Mouse (Mus musculus): ENCODE results near the gene Nrp2.

Gene Nrp2

GRCm38 (mm10) chr1:62782573-62782972 lies 79.5 kb downstream of the Nrp2 start:
- no peak for DNase-seq (ENCODE audit: low read depth, low spot score)

DNA sequence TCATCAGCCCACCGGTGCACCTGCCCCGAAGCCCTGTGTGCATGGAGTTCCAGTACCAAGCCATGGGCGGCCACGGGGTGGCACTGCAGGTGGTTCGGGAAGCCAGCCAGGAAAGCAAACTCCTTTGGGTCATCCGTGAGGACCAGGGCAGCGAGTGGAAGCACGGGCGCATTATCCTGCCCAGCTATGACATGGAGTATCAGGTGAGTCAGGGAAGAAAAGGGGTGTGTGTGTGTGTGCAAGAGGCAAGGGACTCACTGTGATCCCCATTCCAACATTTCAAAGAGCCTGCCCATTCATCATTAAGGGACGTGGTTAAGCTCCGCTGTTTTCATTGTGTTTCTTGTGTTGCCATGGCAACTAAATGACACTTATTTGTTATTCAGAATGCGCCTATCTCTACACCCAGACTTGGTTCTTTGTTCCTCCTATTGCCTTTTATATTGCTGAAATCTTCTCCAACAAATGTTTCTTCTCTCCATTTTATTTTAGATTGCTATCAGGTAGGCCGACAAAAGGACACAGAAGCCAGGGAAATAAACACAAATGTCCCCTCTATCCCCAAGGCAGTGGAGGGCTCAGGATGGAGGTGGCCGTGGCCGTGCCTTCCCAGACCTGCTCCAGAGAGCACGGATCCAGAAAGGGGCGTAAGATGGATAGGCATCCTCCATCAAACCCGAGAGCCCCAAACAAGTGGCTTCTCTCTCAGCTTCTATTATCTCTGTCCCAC lies 80.4 kb downstream of the Nrp2 start:
- DNase-seq (ENCODE audit: low read depth, low spot score): no peak

- DNase-seq (ENCODE audit: low read depth, low spot score): no peak
Measured at GRCm38 (mm10) chr1:62784084-62784392, 81.0 kb downstream of the Nrp2 start.

GRCm38 (mm10) chr1:62786255-62786654 lies 83.2 kb downstream of the Nrp2 start:
- no peak for DNase-seq (ENCODE audit: low read depth, low spot score)

- DNase-seq (ENCODE audit: low read depth, low spot score): no peak
Measured at GRCm38 (mm10) chr1:62787546-62787945, 84.5 kb downstream of the Nrp2 start.

GRCm38 (mm10) chr1:62794223-62794895 lies 91.3 kb downstream of the Nrp2 start:
- DNase-seq (ENCODE audit: low read depth, low spot score): no peak

- DNase-seq (ENCODE audit: low read depth, low spot score): no peak
Measured at GRCm38 (mm10) chr1:62794896-62795255, 91.8 kb downstream of the Nrp2 start.

- no peak for DNase-seq (ENCODE audit: low read depth, low spot score)
Measured at GRCm38 (mm10) chr1:62795307-62796037, 92.4 kb downstream of the Nrp2 start.

GRCm38 (mm10) chr1:62796038-62796647 lies 93.1 kb downstream of the Nrp2 start:
- no peak for DNase-seq (ENCODE audit: low read depth, low spot score)

GRCm38 (mm10) chr1:62799427-62799826 lies 96.3 kb downstream of the Nrp2 start:
- DNase-seq (ENCODE audit: low read depth, low spot score): no peak

GRCm38 (mm10) chr1:62800351-62800750 lies 97.3 kb downstream of the Nrp2 start:
- no peak for DNase-seq (ENCODE audit: low read depth, low spot score)

- no peak for DNase-seq (ENCODE audit: low read depth, low spot score)
Measured at GRCm38 (mm10) chr1:62801429-62801828, 98.3 kb downstream of the Nrp2 start.

DNA sequence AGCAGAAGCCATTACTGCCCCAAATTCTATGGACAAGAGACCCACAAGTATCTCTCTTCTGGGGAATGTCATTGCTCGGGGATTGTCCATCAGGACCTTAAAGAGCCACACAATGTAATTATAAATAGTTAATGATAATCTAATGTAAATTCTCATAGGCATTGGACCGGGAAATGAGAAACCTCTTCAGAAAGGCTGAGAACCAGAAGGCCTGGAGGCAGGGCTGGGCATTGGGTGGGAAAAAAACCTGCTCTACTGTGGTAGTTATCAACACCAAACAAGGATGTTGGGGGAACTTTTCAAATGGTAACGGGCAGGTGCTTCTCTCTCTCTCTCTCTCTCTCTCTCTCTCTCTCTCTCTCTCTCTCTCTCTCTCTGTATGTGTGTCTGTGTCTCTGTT lies 98.8 kb downstream of the Nrp2 start:
- DNase-seq (ENCODE audit: low read depth, low spot score): no peak

- DNase-seq (ENCODE audit: low read depth, low spot score): no peak
Measured at GRCm38 (mm10) chr1:62803544-62803943, 100.5 kb downstream of the Nrp2 start.

- no peak for DNase-seq (ENCODE audit: low read depth, low spot score)
Measured at GRCm38 (mm10) chr1:62806014-62806413, 102.9 kb downstream of the Nrp2 start.

DNA sequence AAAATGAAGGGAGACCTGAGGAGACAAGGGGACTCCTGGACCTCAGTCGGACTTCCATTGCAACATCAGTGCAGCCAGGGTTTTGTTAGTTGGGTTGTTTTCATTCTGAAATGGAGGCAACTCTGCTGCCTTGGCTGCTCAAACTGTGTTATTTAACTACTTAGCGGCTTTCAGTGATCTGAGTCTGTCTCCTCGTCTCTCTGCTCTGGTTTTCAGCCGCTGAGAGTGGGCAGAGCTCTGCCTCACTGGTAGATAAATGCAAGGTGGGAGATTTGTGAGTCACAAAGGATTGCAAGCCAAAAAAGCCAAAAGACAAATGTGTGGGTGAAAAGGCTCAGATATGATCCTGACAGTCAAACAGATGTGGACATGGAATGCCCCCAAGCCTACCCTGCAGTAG lies 105.3 kb downstream of the Nrp2 start:
- DNase-seq (ENCODE audit: low read depth, low spot score): no peak

DNA sequence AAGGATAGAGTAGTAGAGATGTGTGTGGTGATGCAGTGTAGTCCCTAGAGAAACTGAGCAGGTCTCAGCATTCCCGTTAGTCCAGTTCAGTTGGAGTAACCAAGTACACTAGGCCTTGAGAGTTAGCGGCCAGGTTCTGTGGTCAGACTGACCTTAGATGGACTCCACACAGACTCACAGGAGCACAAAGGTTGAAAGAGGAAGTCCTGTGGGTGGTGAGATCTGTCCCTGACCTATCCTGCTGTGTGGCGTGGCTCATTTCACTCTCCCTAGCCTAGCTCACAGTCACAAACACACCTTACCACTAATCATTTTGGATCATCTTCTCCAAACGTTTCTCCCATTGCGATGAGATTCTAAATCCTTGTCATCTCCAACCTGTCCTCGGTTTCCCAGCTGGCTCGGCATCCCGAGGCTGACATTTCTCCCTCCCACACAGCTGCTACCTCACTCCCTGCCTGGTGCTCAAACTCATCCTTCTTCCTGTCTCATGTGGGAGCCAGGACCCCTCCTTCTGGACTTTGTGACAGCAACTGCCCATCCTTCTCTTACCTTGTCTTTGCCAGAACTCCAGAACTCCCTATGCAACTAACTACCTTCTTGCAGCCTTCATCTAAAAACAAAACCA lies 106.6 kb downstream of the Nrp2 start:
- DNase-seq (ENCODE audit: low read depth, low spot score): no peak

- no peak for DNase-seq (ENCODE audit: low read depth, low spot score)
Measured at GRCm38 (mm10) chr1:62811141-62811540, 108.1 kb downstream of the Nrp2 start.

- DNase-seq (ENCODE audit: low read depth, low spot score): no peak
Measured at GRCm38 (mm10) chr1:62812701-62813684, 109.9 kb downstream of the Nrp2 start.

DNA sequence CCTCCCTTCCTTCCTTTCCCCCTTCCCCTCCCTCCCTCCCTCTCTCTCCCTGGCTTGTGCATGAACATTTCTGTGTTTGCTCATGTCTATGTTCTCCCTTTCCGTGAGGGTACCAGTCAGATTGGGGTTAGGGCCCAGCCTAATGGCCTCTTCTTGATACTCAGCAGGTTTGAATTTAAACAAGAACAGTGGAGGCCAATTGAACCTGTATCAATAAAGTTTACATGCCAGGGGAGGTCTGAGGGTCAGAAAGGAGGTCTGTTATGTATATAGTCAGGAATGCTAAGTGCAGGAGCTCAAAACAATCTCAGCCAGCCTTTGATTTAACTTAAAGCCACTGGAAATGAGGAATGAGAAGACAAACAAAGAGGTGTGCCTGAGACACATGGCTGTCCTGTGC lies 110.9 kb downstream of the Nrp2 start:
- no peak for DNase-seq (ENCODE audit: low read depth, low spot score)

DNA sequence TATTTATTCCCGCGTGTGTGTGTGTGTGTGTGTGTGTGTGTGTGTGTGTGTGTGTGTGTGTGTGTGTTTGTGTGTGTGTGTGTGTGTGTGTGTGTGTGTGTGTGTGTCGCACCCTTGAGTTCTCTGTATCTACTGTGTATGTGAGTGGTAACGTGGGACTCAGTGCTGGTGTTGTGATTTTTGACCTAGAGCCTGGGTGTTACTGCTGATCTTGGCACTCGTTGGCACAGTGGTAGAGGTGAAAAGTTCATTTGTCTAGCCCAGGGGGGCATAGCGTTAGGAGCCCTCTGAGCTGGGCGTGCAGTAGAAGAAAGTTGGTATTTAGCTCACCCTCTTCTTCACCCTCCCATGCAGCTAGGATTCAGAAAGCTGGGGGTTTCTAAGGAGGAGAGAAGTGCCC lies 114.5 kb downstream of the Nrp2 start:
- DNase-seq (ENCODE audit: low read depth, low spot score): no peak

All from c-Kit-negative CD71-positive TER-119-positive erythroid progenitor cells, embryonic 14.5 days (primary cell).